Mouse (Mus musculus): ENCODE measurements at regions not wholly inside any gene's neighbourhood (a gene's known extent, or its start where the extent isn't known, plus 50 kb on each side); places are given as distances from the start of the nearest gene placed in this dataset.

DNA sequence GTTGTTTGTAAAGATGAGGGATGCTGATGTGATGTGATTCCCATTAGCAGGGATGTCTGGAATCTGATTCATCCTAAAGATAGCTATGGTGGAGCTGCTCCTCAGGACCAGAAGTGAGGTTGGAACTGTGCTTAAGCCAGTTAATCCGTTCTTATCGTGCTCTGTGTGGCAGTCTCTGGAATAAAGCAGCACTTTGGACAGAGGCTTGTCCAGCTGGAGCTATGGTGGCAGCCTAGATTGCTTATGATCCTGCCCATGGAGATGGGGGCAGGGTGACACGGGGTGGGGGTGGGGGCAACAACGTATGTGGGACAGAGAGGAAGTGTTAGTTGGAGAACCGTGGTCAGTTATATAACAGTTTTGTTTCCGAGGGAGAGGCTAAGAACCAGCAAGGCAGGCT is 82.0 kb upstream of the Arhgap32 start:
- ATAC-seq (ENCODE audit: insufficient number of reproducible peaks, insufficient read depth, low FRiP score, low read depth) = no peak
- no peaks in the 10 kb centered on the region for H3K36me3 ChIP-seq (ENCODE audit: control insufficient read depth, insufficient read depth, low read length)
- no peaks in the 10 kb centered on the region for H3K9me3 ChIP-seq (ENCODE audit: control insufficient read depth, low read length)
- peak overlapping the region; percentile 84 for H3K4me2 ChIP-seq (ENCODE audit: low read length)
- H3K9ac ChIP-seq (ENCODE audit: low read length) = no peak overlapping the region
- 17% methylated on average over 6 of the region's 6 CpGs for WGBS
- peaks cover 7 to 44% of the 10 kb centered on the region in 2 experiments for H3K4me1 ChIP-seq (ENCODE audit: control insufficient read depth in 2 of 2, insufficient read depth in 2 of 2, low read length in 2 of 2)
- peak overlapping the region in 1 of 2 experiments; percentile 78; a peak in 1 of 4 replicates for H3K4me3 ChIP-seq (ENCODE audit: control insufficient read depth in 1 of 2, insufficient read depth in 1 of 2, low read depth in 1 of 2, low read length in 2 of 2)
- no peaks in the 10 kb centered on the region for H3K27me3 ChIP-seq (ENCODE audit: control insufficient read depth, insufficient read depth, low read length)
- H3K27ac ChIP-seq (replicated peaks in 1 of 2; ENCODE audit: control insufficient read depth in 1 of 2, insufficient read depth in 1 of 2, low read depth in 2 of 2, low read length in 2 of 2) = no peak overlapping the region

- no peak for ATAC-seq (ENCODE audit: insufficient number of reproducible peaks, insufficient read depth, low FRiP score, low read depth)
- H3K36me3 ChIP-seq (ENCODE audit: control insufficient read depth, insufficient read depth, low read length) = no peaks in the 10 kb centered on the region
These were observed 75.9 kb upstream of the Arhgap32 start for GRCm38 (mm10) chr9:32039999-32040398.

DNA sequence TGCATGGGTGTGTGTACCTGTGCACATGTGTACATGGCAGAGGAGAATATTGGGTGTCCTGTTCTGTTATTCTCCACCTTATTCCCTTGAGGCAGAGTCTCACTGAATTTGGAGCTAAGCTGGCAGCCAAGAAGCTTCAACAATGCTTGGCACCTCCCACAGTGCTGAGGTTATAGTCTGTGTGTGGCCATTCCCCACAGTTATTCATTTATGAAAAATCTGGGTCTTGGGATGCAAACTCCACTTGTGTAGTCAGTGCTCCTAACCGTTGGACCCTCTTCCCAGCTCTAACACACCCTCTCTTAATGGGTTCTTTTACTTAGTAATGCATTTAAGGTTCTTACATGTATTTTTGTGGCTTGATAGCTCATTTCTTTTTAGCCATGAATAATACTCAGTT is 72.6 kb upstream of the Arhgap32 start:
- H3K9ac ChIP-seq (ENCODE audit: low read length) = no peak overlapping the region
- no peak for ATAC-seq (ENCODE audit: insufficient number of reproducible peaks, insufficient read depth, low FRiP score, low read depth)
- WGBS = 84% methylated on average over 1 of the region's 1 CpGs
- no peaks in the 10 kb centered on the region for H3K9me3 ChIP-seq (ENCODE audit: control insufficient read depth, low read length)
- no peak overlapping the region for H3K4me3 ChIP-seq (ENCODE audit: control insufficient read depth in 1 of 2, insufficient read depth in 1 of 2, low read depth in 1 of 2, low read length in 2 of 2)
- H3K27ac ChIP-seq (replicated peaks in 1 of 2; ENCODE audit: control insufficient read depth in 1 of 2, insufficient read depth in 1 of 2, low read depth in 2 of 2, low read length in 2 of 2) = no peak overlapping the region
- H3K36me3 ChIP-seq (ENCODE audit: control insufficient read depth, insufficient read depth, low read length) = no peaks in the 10 kb centered on the region
- peaks cover 2 to 23% of the 10 kb centered on the region in 2 experiments for H3K4me1 ChIP-seq (ENCODE audit: control insufficient read depth in 2 of 2, insufficient read depth in 2 of 2, low read length in 2 of 2)
- no peaks in the 10 kb centered on the region for H3K27me3 ChIP-seq (ENCODE audit: control insufficient read depth, insufficient read depth, low read length)
- no peak overlapping the region for H3K4me2 ChIP-seq (ENCODE audit: low read length)

More at GRCm38 (mm10) chr9:32039999-32040398, 75.9 kb upstream of the Arhgap32 start:
- no peak overlapping the region for H3K27ac ChIP-seq (replicated peaks in 1 of 2; ENCODE audit: control insufficient read depth in 1 of 2, insufficient read depth in 1 of 2, low read depth in 2 of 2, low read length in 2 of 2)
- no peak overlapping the region for H3K9ac ChIP-seq (ENCODE audit: low read length)
- WGBS = 65% methylated on average over 2 of the region's 2 CpGs
- no peak overlapping the region for H3K4me3 ChIP-seq (ENCODE audit: control insufficient read depth in 1 of 2, insufficient read depth in 1 of 2, low read depth in 1 of 2, low read length in 2 of 2)
- no peaks in the 10 kb centered on the region for H3K27me3 ChIP-seq (ENCODE audit: control insufficient read depth, insufficient read depth, low read length)
- H3K9me3 ChIP-seq (ENCODE audit: control insufficient read depth, low read length) = no peaks in the 10 kb centered on the region
- H3K4me2 ChIP-seq (ENCODE audit: low read length) = no peak overlapping the region
- peaks cover 2 to 29% of the 10 kb centered on the region in 2 experiments for H3K4me1 ChIP-seq (ENCODE audit: control insufficient read depth in 2 of 2, insufficient read depth in 2 of 2, low read length in 2 of 2)

- H3K4me2 ChIP-seq (ENCODE audit: low read length) = no peak overlapping the region
- H3K4me3 ChIP-seq (ENCODE audit: control insufficient read depth in 1 of 2, insufficient read depth in 1 of 2, low read depth in 1 of 2, low read length in 2 of 2) = no peak overlapping the region
- ATAC-seq (ENCODE audit: insufficient number of reproducible peaks, insufficient read depth, low FRiP score, low read depth) = no peak
- H3K27ac ChIP-seq (replicated peaks in 1 of 2; ENCODE audit: control insufficient read depth in 1 of 2, insufficient read depth in 1 of 2, low read depth in 2 of 2, low read length in 2 of 2) = no peak overlapping the region
- no peaks in the 10 kb centered on the region for H3K9me3 ChIP-seq (ENCODE audit: control insufficient read depth, low read length)
- WGBS = 79% methylated on average over 3 of the region's 3 CpGs
- no peaks in the 10 kb centered on the region for H3K36me3 ChIP-seq (ENCODE audit: control insufficient read depth, insufficient read depth, low read length)
- H3K9ac ChIP-seq (ENCODE audit: low read length) = no peak overlapping the region
- peaks cover 2 to 19% of the 10 kb centered on the region in 2 experiments for H3K4me1 ChIP-seq (ENCODE audit: control insufficient read depth in 2 of 2, insufficient read depth in 2 of 2, low read length in 2 of 2)
- no peaks in the 10 kb centered on the region for H3K27me3 ChIP-seq (ENCODE audit: control insufficient read depth, insufficient read depth, low read length)
These were observed 69.1 kb upstream of the Arhgap32 start for GRCm38 (mm10) chr9:32046791-32047190.

GRCm38 (mm10) chr9:32048941-32049340 is 67.0 kb upstream of the Arhgap32 start:
- peaks cover 0 to 11% of the 10 kb centered on the region in 2 experiments; a peak in 2 of 4 replicates for H3K4me1 ChIP-seq (ENCODE audit: control insufficient read depth in 2 of 2, insufficient read depth in 2 of 2, low read length in 2 of 2)
- ATAC-seq (ENCODE audit: insufficient number of reproducible peaks, insufficient read depth, low FRiP score, low read depth) = no peak
- 0 out of 2 replicates have a peak overlapping the region, but pooled peaks have one; percentile 8 for H3K9ac ChIP-seq (ENCODE audit: low read length)
- H3K36me3 ChIP-seq (ENCODE audit: control insufficient read depth, insufficient read depth, low read length) = no peaks in the 10 kb centered on the region
- H3K9me3 ChIP-seq (ENCODE audit: control insufficient read depth, low read length) = no peaks in the 10 kb centered on the region
- H3K27ac ChIP-seq (replicated peaks in 1 of 2; ENCODE audit: control insufficient read depth in 1 of 2, insufficient read depth in 1 of 2, low read depth in 2 of 2, low read length in 2 of 2) = no peak overlapping the region
- H3K4me2 ChIP-seq (ENCODE audit: low read length) = no peak overlapping the region
- no peak overlapping the region for H3K4me3 ChIP-seq (ENCODE audit: control insufficient read depth in 1 of 2, insufficient read depth in 1 of 2, low read depth in 1 of 2, low read length in 2 of 2)
- no peaks in the 10 kb centered on the region for H3K27me3 ChIP-seq (ENCODE audit: control insufficient read depth, insufficient read depth, low read length)
- 61% methylated on average over 7 of the region's 7 CpGs for WGBS

GRCm38 (mm10) chr9:32049546-32049945 is 66.4 kb upstream of the Arhgap32 start:
- Histone ChIP-seq H3K9me3 (ENCODE audit: control insufficient read depth, low read length) (no peaks in the 10 kb centered on the region), H3K9ac (ENCODE audit: low read length) (no peak overlapping the region), H3K36me3 (ENCODE audit: control insufficient read depth, insufficient read depth, low read length) (no peaks in the 10 kb centered on the region), H3K4me2 (ENCODE audit: low read length) (no peak overlapping the region), H3K27me3 (ENCODE audit: control insufficient read depth, insufficient read depth, low read length) (no peaks in the 10 kb centered on the region), H3K4me3 (ENCODE audit: control insufficient read depth in 1 of 2, insufficient read depth in 1 of 2, low read depth in 1 of 2, low read length in 2 of 2) (no peak overlapping the region), H3K4me1 (ENCODE audit: control insufficient read depth in 2 of 2, insufficient read depth in 2 of 2, low read length in 2 of 2) (peaks cover 0 to 11% of the 10 kb centered on the region in 2 experiments; a peak in 2 of 4 replicates), H3K27ac (replicated peaks in 1 of 2; ENCODE audit: control insufficient read depth in 1 of 2, insufficient read depth in 1 of 2, low read depth in 2 of 2, low read length in 2 of 2) (no peak overlapping the region)
- ATAC-seq (ENCODE audit: insufficient number of reproducible peaks, insufficient read depth, low FRiP score, low read depth) = no peak
- 67% methylated on average over 6 of the region's 6 CpGs for WGBS

GRCm38 (mm10) chr9:32053886-32054615 is 61.9 kb upstream of the Arhgap32 start:
- Histone ChIP-seq H3K27me3 (ENCODE audit: control insufficient read depth, insufficient read depth, low read length) (no peaks in the 10 kb centered on the region), H3K4me2 (ENCODE audit: low read length) (no peak overlapping the region)
- no peak for ATAC-seq (ENCODE audit: insufficient number of reproducible peaks, insufficient read depth, low FRiP score, low read depth)

More at GRCm38 (mm10) chr9:32053886-32054615, 61.9 kb upstream of the Arhgap32 start:
- Histone ChIP-seq H3K27ac (replicated peaks in 1 of 2; ENCODE audit: control insufficient read depth in 1 of 2, insufficient read depth in 1 of 2, low read depth in 2 of 2, low read length in 2 of 2) (no peak overlapping the region), H3K36me3 (ENCODE audit: control insufficient read depth, insufficient read depth, low read length) (no peaks in the 10 kb centered on the region), H3K9me3 (ENCODE audit: control insufficient read depth, low read length) (no peaks in the 10 kb centered on the region), H3K9ac (ENCODE audit: low read length) (no peak overlapping the region), H3K4me3 (ENCODE audit: control insufficient read depth in 1 of 2, insufficient read depth in 1 of 2, low read depth in 1 of 2, low read length in 2 of 2) (no peak overlapping the region), H3K4me1 (ENCODE audit: control insufficient read depth in 2 of 2, insufficient read depth in 2 of 2, low read length in 2 of 2) (peaks cover 0 to 6% of the 10 kb centered on the region in 2 experiments; a peak in 2 of 4 replicates)
- WGBS = 77% methylated on average over 4 of the region's 4 CpGs
